Mouse (Mus musculus) liver, postnatal 0 days (tissue): ENCODE measurements at regions not wholly inside any gene's neighbourhood (a gene's known extent, or its start where the extent isn't known, plus 50 kb on each side); places are given as distances from the start of the nearest gene placed in this dataset.

Source experiments
- CTCF ChIP-seq: sonication (generic); IDR thresholded peaks from 2 replicates; pipeline ENCODE4 v1.5.1; 2016; ENCODE audit warnings: antibody characterized with exemption, low read depth
- EP300 ChIP-seq: IDR thresholded peaks from 2 replicates; pipeline ENCODE4 v1.6.1; 2016; ENCODE audit warnings: antibody characterized with exemption, low read depth, mild to moderate bottlenecking

GRCm38 (mm10) chr10:104021593-104021992 is 121.2 kb upstream of the Gm21293 start:
- TF ChIP-seq CTCF (no peak), EP300 (no peak)
